Mouse (Mus musculus): Measurements from ENCODE around the gene Edem1. TPM values are rescaled to one million over a fixed set of nuclear protein-coding genes. Genes with fewer than 3 reads are reported as not detected.

Gene Edem1
- polyA plus RNA-seq, 1 experiment from 2014 or later: 6.8 TPM

DNA sequence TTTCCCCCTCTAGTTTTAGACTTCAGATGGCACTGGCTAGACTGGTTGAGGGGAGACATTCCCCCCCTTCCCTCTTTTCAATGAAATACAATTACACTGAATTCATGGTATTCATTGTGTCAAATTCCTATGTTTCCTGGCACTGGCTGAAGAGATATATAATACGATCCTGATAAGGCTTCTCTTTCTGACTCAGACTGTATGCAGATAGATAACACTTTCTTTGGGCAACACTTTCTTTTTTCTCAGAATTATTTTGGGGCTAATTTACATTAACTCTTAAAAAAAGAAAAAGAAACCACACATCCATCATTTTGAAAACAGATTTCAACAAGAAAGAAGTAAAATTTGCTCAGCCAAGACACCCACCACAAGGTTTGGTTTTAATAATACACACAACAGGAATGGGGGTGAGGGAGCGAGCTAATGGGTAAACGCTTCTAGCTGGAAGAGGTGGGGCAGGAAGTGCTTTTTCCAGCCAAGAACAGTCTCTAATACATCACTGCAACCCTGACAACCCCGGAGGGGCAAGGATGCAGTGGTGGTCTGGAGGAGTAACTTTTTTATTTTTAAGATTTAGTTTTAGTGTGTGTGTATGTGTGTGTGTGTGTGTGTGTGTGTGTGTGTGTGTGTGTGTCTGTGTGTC is 52.0 kb downstream of the Edem1 start:
- Histone ChIP-seq H3K9ac (replicated peaks; ENCODE audit: low read depth, low read length) (no peak overlapping the region), H3K4me1 (replicated peaks; ENCODE audit: control insufficient read depth, insufficient read depth, low read length) (0 out of 2 replicates have a peak, but pooled peaks cover 3% of the 10 kb centered on the region), H3K27me3 (replicated peaks; ENCODE audit: control insufficient read depth, insufficient read depth, low read length) (no peaks in the 10 kb centered on the region), H3K4me2 (ENCODE audit: low read length) (no peak overlapping the region), H3K4me3 (replicated peaks; ENCODE audit: low read length) (no peak overlapping the region), H3K27ac (ENCODE audit: low read length) (no peak overlapping the region), H3K9me3 (ENCODE audit: control insufficient read depth, low read length) (peaks cover 3% of the 10 kb centered on the region; the same call in 1 of the 2 replicates), H3K36me3 (ENCODE audit: control insufficient read depth, insufficient read depth) (no peaks in the 10 kb centered on the region)
- no peak for ATAC-seq
- WGBS: 89% methylated on average over 4 of the region's 4 CpGs

GRCm38 (mm10) chr6:108881074-108881473 is 52.6 kb downstream of the Edem1 start:
- Histone ChIP-seq H3K36me3 (ENCODE audit: control insufficient read depth, insufficient read depth) (no peaks in the 10 kb centered on the region), H3K9ac (replicated peaks; ENCODE audit: low read depth, low read length) (no peak overlapping the region)

GRCm38 (mm10) chr6:108883826-108884225 is 55.4 kb downstream of the Edem1 start:
- 93% methylated on average over 2 of the region's 2 CpGs for WGBS
- no peak overlapping the region for H3K27ac ChIP-seq (ENCODE audit: low read length)

More at GRCm38 (mm10) chr6:108881074-108881473, 52.6 kb downstream of the Edem1 start:
- H3K4me3 ChIP-seq (replicated peaks; ENCODE audit: low read length): no peak overlapping the region
- H3K4me2 ChIP-seq (ENCODE audit: low read length): no peak overlapping the region
- no peak for ATAC-seq
- H3K4me1 ChIP-seq (replicated peaks; ENCODE audit: control insufficient read depth, insufficient read depth, low read length): 0 out of 2 replicates have a peak, but pooled peaks cover under 1% of the 10 kb centered on the region
- H3K27ac ChIP-seq (ENCODE audit: low read length): no peak overlapping the region
- H3K9me3 ChIP-seq (ENCODE audit: control insufficient read depth, low read length): peaks cover 3% of the 10 kb centered on the region; the same call in 1 of the 2 replicates
- WGBS: 86% methylated on average over 4 of the region's 4 CpGs
- no peaks in the 10 kb centered on the region for H3K27me3 ChIP-seq (replicated peaks; ENCODE audit: control insufficient read depth, insufficient read depth, low read length)

DNA sequence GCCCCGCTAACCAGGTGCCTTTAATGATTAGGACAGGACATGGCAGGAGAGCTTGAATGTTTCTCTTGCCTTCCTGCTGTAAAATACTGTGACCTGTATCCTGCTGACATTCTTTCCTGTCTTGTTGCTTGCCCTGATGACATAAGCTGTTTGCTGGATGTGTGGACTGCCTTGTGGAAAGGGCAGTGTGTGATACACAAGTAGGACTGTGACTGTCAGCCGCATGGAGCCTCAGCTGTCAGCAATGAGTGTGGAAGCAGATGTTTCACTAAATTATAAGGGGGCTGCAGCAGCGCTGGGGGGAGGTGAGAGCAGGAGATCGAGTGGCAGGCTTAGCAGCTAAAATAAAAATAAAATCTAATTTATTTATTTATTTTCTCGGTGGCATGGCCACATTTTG is 56.2 kb downstream of the Edem1 start:
- no peaks in the 10 kb centered on the region for H3K36me3 ChIP-seq (ENCODE audit: control insufficient read depth, insufficient read depth)
- no peaks in the 10 kb centered on the region for H3K27me3 ChIP-seq (replicated peaks; ENCODE audit: control insufficient read depth, insufficient read depth, low read length)
- H3K9me3 ChIP-seq (ENCODE audit: control insufficient read depth, low read length): peaks cover 3% of the 10 kb centered on the region; the same call in 1 of the 2 replicates
- H3K9ac ChIP-seq (replicated peaks; ENCODE audit: low read depth, low read length): no peak overlapping the region
- H3K27ac ChIP-seq (ENCODE audit: low read length): no peak overlapping the region
- no peaks in the 10 kb centered on the region for H3K4me1 ChIP-seq (replicated peaks; ENCODE audit: control insufficient read depth, insufficient read depth, low read length)
- H3K4me3 ChIP-seq (replicated peaks; ENCODE audit: low read length): no peak overlapping the region
- no peak for ATAC-seq
- no peak overlapping the region for H3K4me2 ChIP-seq (ENCODE audit: low read length)
- WGBS: 85% methylated on average over 5 of the region's 5 CpGs

More at GRCm38 (mm10) chr6:108883826-108884225, 55.4 kb downstream of the Edem1 start:
- Histone ChIP-seq H3K4me2 (ENCODE audit: low read length) (no peak overlapping the region), H3K4me3 (replicated peaks; ENCODE audit: low read length) (no peak overlapping the region), H3K27me3 (replicated peaks; ENCODE audit: control insufficient read depth, insufficient read depth, low read length) (no peaks in the 10 kb centered on the region), H3K9ac (replicated peaks; ENCODE audit: low read depth, low read length) (no peak overlapping the region), H3K9me3 (ENCODE audit: control insufficient read depth, low read length) (peaks cover 3% of the 10 kb centered on the region; the same call in 1 of the 2 replicates), H3K4me1 (replicated peaks; ENCODE audit: control insufficient read depth, insufficient read depth, low read length) (no peaks in the 10 kb centered on the region), H3K36me3 (ENCODE audit: control insufficient read depth, insufficient read depth) (no peaks in the 10 kb centered on the region)
- no peak for ATAC-seq

DNA sequence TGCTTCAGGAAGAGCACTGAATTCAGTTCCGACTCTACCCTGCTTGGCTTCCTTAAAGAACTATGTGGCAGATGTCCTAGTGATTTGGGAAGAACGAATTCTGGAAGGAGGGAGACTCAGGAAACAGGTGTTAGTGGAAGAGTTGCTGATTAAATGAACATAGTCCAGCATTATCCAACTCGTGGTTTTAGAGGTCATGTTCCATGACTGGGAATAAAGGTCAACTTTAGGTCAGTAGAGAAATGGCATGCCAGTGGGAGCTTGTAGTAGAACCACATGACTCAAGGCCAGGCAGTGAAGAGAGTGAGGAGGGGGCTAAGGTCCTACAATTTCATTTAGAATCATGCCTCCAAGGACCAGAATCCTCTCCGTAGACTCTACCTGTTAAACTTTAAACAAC is 57.9 kb downstream of the Edem1 start:
- Histone ChIP-seq H3K4me2 (ENCODE audit: low read length) (no peak overlapping the region), H3K9me3 (ENCODE audit: control insufficient read depth, low read length) (no peaks in the 10 kb centered on the region; the same call in 1 of the 2 replicates), H3K4me1 (replicated peaks; ENCODE audit: control insufficient read depth, insufficient read depth, low read length) (no peaks in the 10 kb centered on the region), H3K9ac (replicated peaks; ENCODE audit: low read depth, low read length) (no peak overlapping the region), H3K27me3 (replicated peaks; ENCODE audit: control insufficient read depth, insufficient read depth, low read length) (no peaks in the 10 kb centered on the region), H3K27ac (ENCODE audit: low read length) (no peak overlapping the region), H3K36me3 (ENCODE audit: control insufficient read depth, insufficient read depth) (no peaks in the 10 kb centered on the region), H3K4me3 (replicated peaks; ENCODE audit: low read length) (no peak overlapping the region)
- ATAC-seq: no peak
- 73% methylated on average over 4 of the region's 4 CpGs for WGBS

DNA sequence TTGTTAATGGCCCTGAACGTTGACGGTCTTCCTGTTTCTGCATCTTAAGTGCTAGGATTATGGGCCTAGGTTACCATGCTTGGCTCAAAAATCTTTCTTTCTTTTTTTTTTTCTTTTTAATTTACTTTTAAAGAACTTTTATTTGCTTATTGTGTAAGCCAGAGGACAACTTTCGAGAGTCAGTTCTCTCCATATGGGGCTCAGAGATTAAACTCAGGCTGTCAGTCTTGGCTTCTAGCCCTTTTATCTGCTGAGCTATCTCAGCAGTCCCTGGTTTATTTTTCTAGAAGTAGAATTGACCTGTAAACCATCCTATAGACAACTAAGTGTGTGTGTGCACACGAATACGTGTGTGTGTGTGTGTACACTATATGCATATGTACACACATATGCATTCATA is 64.1 kb downstream of the Edem1 start:
- H3K9me3 ChIP-seq (ENCODE audit: control insufficient read depth, low read length): no peaks in the 10 kb centered on the region
- H3K27me3 ChIP-seq (replicated peaks; ENCODE audit: control insufficient read depth, insufficient read depth, low read length): no peaks in the 10 kb centered on the region
- ATAC-seq: no peak
- H3K4me2 ChIP-seq (ENCODE audit: low read length): no peak overlapping the region
- no peak overlapping the region for H3K27ac ChIP-seq (ENCODE audit: low read length)
- 86% methylated on average over 5 of the region's 5 CpGs for WGBS
- no peaks in the 10 kb centered on the region for H3K36me3 ChIP-seq (ENCODE audit: control insufficient read depth, insufficient read depth)
- no peaks in the 10 kb centered on the region for H3K4me1 ChIP-seq (replicated peaks; ENCODE audit: control insufficient read depth, insufficient read depth, low read length)
- H3K4me3 ChIP-seq (replicated peaks; ENCODE audit: low read length): no peak overlapping the region
- H3K9ac ChIP-seq (replicated peaks; ENCODE audit: low read depth, low read length): no peak overlapping the region

GRCm38 (mm10) chr6:108895129-108895528 is 66.7 kb downstream of the Edem1 start:
- 90% methylated on average over 2 of the region's 2 CpGs for WGBS
- no peak overlapping the region for H3K4me2 ChIP-seq (ENCODE audit: low read length)
- H3K9ac ChIP-seq (replicated peaks; ENCODE audit: low read depth, low read length): no peak overlapping the region
- H3K27me3 ChIP-seq (replicated peaks; ENCODE audit: control insufficient read depth, insufficient read depth, low read length): no peaks in the 10 kb centered on the region
- no peak overlapping the region for H3K4me3 ChIP-seq (replicated peaks; ENCODE audit: low read length)
- no peak overlapping the region for H3K27ac ChIP-seq (ENCODE audit: low read length)
- no peak for ATAC-seq
- H3K9me3 ChIP-seq (ENCODE audit: control insufficient read depth, low read length): no peaks in the 10 kb centered on the region
- H3K4me1 ChIP-seq (replicated peaks; ENCODE audit: control insufficient read depth, insufficient read depth, low read length): no peaks in the 10 kb centered on the region
- no peaks in the 10 kb centered on the region for H3K36me3 ChIP-seq (ENCODE audit: control insufficient read depth, insufficient read depth)

DNA sequence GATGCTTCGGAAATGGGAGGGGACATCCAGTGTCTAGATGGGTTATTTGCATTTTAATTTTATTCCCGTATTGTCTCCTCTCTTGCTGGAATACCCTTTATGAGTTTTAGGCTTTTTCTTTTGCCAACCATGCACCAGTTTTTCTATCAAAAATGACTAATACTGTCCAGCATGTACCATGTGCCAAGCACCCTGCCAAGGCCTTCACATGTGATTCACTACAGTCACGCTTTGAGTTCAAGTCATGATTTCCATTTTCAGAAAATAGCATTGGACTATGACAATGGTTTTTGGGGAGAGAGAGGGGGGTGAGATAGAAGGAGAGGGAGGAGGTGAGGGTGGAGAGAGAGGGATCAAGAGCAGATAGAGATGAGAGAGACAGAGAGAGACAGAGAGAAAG is 67.5 kb downstream of the Edem1 start:
- Histone ChIP-seq H3K27ac (ENCODE audit: low read length) (no peak overlapping the region), H3K9ac (replicated peaks; ENCODE audit: low read depth, low read length) (no peak overlapping the region), H3K4me2 (ENCODE audit: low read length) (no peak overlapping the region), H3K9me3 (ENCODE audit: control insufficient read depth, low read length) (no peaks in the 10 kb centered on the region), H3K36me3 (ENCODE audit: control insufficient read depth, insufficient read depth) (no peaks in the 10 kb centered on the region), H3K4me3 (replicated peaks; ENCODE audit: low read length) (no peak overlapping the region), H3K27me3 (replicated peaks; ENCODE audit: control insufficient read depth, insufficient read depth, low read length) (no peaks in the 10 kb centered on the region), H3K4me1 (replicated peaks; ENCODE audit: control insufficient read depth, insufficient read depth, low read length) (no peaks in the 10 kb centered on the region)
- no peak for ATAC-seq
- WGBS: 80% methylated on average over 3 of the region's 3 CpGs

DNA sequence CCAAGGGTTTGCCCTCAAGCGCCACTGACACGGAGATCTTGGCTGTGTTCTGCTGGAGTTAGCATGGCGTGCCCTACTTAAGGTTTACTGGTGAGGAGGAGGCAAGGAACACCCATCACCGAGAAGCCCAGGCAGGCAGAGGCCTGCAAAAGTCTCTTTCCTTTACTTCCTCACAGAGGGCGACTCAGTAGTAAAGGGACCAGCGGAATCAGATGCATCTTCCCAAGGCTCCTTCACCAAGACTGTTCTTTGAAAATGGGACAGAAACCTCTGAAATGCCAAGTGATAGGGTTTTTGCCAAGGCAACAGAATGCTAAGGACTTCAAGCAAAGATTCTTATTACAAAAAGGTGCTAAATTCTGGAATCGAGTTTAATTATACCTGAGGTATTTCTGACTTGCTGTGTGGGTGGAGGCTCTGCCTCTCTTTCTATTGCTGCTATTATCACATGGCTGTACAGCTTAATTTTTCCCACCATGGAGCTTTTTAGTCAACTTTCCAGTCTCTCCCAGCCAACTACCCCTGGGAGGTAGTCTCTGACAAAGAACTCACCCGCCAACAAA is 68.2 kb downstream of the Edem1 start:
- Histone ChIP-seq H3K9ac (replicated peaks; ENCODE audit: low read depth, low read length) (no peak overlapping the region), H3K4me1 (replicated peaks; ENCODE audit: control insufficient read depth, insufficient read depth, low read length) (no peaks in the 10 kb centered on the region), H3K4me2 (ENCODE audit: low read length) (no peak overlapping the region), H3K4me3 (replicated peaks; ENCODE audit: low read length) (no peak overlapping the region), H3K9me3 (ENCODE audit: control insufficient read depth, low read length) (no peaks in the 10 kb centered on the region), H3K27me3 (replicated peaks; ENCODE audit: control insufficient read depth, insufficient read depth, low read length) (no peaks in the 10 kb centered on the region), H3K36me3 (ENCODE audit: control insufficient read depth, insufficient read depth) (no peaks in the 10 kb centered on the region), H3K27ac (ENCODE audit: low read length) (no peak overlapping the region)
- WGBS: 82% methylated on average over 8 of the region's 8 CpGs
- no peak for ATAC-seq

All from forebrain, embryonic 16.5 days (tissue).